Mouse (Mus musculus) spleen, adult 2 months (tissue): ENCODE measurements around the gene Pbld1. TPM values are rescaled to one million over a fixed set of nuclear protein-coding genes. Genes with fewer than 3 reads are reported as not detected.
"Not testable (repeated sequence)": the region's sequence is repeated elsewhere in the genome, so short reads cannot be mapped to it uniquely, and the experiment has no call there.

Experiments
- DNase-seq, 2 experiments: peaks; one replicate each; pipeline versions ENCODE4 v3.0.0 to v3.0.0-alpha.2; 2012 to 2021; ENCODE audit warnings: low spot score in 2 of 2, low read depth in 1 of 2
- H3K27ac ChIP-seq: fragments of 200-500 bp; 2 replicates; pipeline ENCODE4 v1.5.1; 2012; ENCODE audit warnings: low read length, inconsistent platforms; ENCODE audit not compliant: insufficient read depth
- H3K27me3 ChIP-seq: fragments of 200-500 bp; 2 replicates; pipeline ENCODE4 v1.6.1; 2012; ENCODE audit warnings: mild to moderate bottlenecking, moderate library complexity, low read length, inconsistent platforms; ENCODE audit not compliant: control insufficient read depth, insufficient read depth
- H3K36me3 ChIP-seq: fragments of 200-500 bp; 2 replicates; pipeline ENCODE4 v1.6.1; 2012; ENCODE audit warnings: mild to moderate bottlenecking, low read length, inconsistent platforms; ENCODE audit not compliant: control insufficient read depth, insufficient read depth
- H3K4me1 ChIP-seq: fragments of 200-500 bp; 2 replicates; pipeline ENCODE4 v1.6.1; 2011; ENCODE audit warnings: inconsistent platforms; ENCODE audit not compliant: control insufficient read depth, insufficient read depth, insufficient read length
- H3K4me3 ChIP-seq: fragments of 200-500 bp; 2 replicates; pipeline ENCODE4 v1.5.1; 2011; ENCODE audit warnings: mild to moderate bottlenecking, inconsistent platforms; ENCODE audit not compliant: insufficient read depth, insufficient read length; ENCODE audit errors: extremely low read depth
- CTCF ChIP-seq: fragments of 200-500 bp; IDR thresholded peaks from 2 replicates; pipeline ENCODE4 v1.5.1; 2011; ENCODE audit warnings: mild to moderate bottlenecking, inconsistent platforms; ENCODE audit not compliant: insufficient read depth, insufficient read length, insufficient replicate concordance; ENCODE audit errors: extremely low read depth
- POLR2A ChIP-seq: fragments of 200-500 bp; IDR thresholded peaks from 2 replicates; pipeline ENCODE4 v1.6.1; 2011; ENCODE audit warnings: low read depth, low read length, inconsistent platforms
- WGBS: fragments of 180-500 bp; shearing (Covaris S2); methylation state at CpG from one replicate; pipeline ENCODE4 v1.1.7; 2018; 5-methylcytosine and 5-hydroxymethylcytosine counted together
- polyA plus RNA-seq: library from polyadenylated mRNA; depleted of rRNA; stranded (reverse); fragments of >200 nt; gene quantifications from 2 replicates; pipeline ENCODE4 v1.2.3, GENCODE M21; 2012

Pbld1 gene
- polyA plus RNA-seq, 1 experiment = 1.3 TPM

DNA sequence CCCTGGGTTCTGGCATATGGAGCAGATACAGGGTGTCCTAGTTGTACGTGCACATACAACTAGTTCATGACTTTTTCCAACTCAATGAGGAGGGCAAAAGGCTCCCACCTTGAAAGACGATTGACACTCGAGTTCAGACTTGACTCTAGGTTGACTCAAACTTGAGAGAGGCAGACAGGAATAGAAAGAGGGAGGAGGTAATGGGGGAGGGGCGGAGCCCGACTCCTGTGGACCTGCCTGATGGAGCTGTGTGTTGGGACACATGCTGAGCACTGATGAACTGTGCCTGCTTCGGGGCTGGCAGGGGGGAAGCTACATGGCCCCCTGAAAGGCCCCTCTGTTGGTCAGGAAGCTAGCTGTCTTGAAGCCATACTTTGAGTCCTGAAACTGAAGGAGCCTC, 7.0 kb upstream of the Pbld1 start:
- DNase-seq = no peak
- no peak for TF ChIP-seq POLR2A
- Histone ChIP-seq H3K27ac (no peak overlapping the region), H3K36me3 (no peaks in the 10 kb centered on the region), H3K27me3 (no peaks in the 10 kb centered on the region), H3K4me1 (no peaks in the 10 kb centered on the region), H3K4me3 (no peak overlapping the region)
- 61% methylated on average over 6 of the region's 6 CpGs for WGBS

DNA sequence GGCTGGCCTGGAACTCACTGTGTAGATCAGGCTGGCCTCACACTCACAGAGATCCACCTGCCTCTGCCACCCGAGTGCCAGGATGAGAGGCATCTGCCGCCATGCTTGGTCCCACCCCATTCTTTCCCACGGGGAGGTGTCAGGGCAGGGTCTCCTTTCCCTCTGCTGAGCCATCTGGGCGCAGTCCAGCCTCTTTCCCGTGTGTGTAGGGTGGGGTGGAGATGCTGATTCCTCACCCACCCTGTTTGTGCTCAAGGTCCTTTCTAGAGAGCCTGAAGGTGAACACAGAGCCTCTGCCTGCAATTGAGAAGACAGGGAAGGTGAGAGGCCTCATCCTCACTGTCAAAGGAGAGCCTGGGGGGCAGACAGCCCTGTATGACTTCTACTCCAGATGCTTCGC, 5.9 kb upstream of the Pbld1 start:
- H3K4me1 ChIP-seq, H3K27ac ChIP-seq, H3K27me3 ChIP-seq, H3K4me3 ChIP-seq, H3K36me3 ChIP-seq, DNase-seq: not testable (repeated sequence)
- WGBS = 81% methylated on average over 6 of the region's 6 CpGs

DNA sequence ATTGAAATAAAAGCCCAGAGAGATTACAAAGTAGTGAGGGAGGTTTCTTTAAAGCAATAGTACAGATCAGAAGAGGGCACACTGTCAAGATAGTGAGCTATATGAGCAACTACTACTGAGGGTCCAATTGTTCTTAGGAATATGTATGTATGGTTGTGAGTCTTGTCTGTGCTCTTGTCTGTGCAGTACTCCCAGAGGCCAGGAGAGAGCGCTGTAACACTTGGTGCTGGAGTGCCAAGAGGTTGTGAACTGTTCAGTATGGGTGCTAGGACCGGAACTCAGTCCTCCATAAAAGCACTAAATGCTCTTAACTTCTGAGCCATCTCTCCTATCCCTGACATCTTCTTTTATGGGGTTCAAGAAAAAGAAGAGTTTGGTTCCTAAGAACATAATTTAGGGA, 5.4 kb upstream of the Pbld1 start:
- 84% methylated on average over 2 of the region's 2 CpGs for WGBS
- H3K36me3 ChIP-seq = no peaks in the 10 kb centered on the region
- TF ChIP-seq POLR2A (no peak), CTCF (no peak)

DNA sequence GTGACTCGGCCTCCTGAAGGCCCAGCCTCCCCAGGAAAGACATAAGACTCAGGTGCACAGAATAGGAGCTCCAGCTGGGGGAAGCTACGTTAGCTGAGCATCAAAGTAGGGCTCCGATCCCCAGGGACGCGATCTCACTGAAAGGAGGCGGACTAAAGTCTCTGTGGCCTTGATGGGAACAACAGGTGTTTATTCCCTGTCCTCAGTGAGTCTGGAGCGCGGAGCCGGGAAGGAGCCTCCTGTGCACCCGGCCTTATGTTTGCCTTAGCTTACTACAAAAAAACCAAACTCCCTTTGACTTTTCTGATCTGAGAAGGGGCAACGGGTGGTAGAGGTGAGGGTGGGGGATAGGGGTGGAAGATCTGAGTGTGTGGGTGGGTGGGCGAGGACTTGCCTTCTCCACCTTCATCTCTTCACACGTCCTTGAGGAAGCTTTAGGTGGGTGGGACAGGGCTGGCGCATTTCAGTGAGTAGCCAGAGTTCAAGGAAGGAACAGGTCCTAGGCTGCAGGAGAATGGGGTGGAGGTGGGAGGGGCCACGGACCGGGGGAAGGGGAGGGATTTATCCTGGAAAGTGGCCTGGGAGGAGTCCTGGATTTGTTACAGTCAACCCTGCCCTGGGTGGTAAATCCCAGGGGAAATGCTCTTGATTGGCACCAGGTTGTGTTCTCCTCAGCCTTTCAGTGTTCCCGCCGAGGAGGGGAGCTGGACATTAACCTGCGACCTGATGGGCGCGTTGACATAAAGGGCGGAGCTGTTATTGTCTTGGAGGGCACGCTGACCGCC, 2.8 kb upstream of the Pbld1 start:
- no peak for DNase-seq

More for the DNA sequence above, 5.4 kb upstream of the Pbld1 start:
- Histone ChIP-seq H3K4me3 (no peak overlapping the region), H3K27ac (no peak overlapping the region), H3K4me1 (no peaks in the 10 kb centered on the region), H3K27me3 (no peaks in the 10 kb centered on the region)
- no peak for DNase-seq

DNA sequence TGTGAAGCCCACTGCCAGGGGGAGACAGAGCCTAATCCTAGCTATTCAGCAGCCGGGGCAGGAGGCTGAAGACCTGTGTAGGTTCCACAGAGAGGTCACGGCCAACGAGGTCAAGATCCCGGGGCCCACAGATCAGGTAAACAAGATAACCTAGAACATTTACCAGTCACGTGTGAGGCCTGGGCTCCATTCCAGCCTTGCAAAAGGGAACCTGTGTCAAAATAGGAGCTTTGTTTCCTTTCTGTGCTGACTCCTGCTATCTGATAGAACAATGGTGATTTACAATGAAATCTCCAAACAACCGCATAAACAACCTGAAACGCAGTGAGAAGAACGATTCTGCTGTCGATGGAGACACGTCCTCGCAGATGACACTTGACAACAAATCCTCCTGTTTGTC, 444 bp downstream of the Pbld1 start:
- no peak overlapping the region for H3K27ac ChIP-seq
- no peak for DNase-seq
- 56% methylated on average over 11 of the region's 11 CpGs for WGBS
- H3K36me3 ChIP-seq = no peaks in the 10 kb centered on the region
- no peak for TF ChIP-seq POLR2A
- TF ChIP-seq CTCF = no peak
- no peak overlapping the region for H3K4me3 ChIP-seq
- no peaks in the 10 kb centered on the region for H3K27me3 ChIP-seq
- no peaks in the 10 kb centered on the region for H3K4me1 ChIP-seq

More for the DNA sequence above, 2.8 kb upstream of the Pbld1 start:
- Histone ChIP-seq H3K36me3 (no peaks in the 10 kb centered on the region), H3K27me3 (no peaks in the 10 kb centered on the region), H3K4me1 (no peaks in the 10 kb centered on the region), H3K27ac (no peak overlapping the region), H3K4me3 (no peak overlapping the region)
- TF ChIP-seq POLR2A (no peak), CTCF (no peak)
- WGBS = 76% methylated on average over 24 of the region's 24 CpGs

DNA sequence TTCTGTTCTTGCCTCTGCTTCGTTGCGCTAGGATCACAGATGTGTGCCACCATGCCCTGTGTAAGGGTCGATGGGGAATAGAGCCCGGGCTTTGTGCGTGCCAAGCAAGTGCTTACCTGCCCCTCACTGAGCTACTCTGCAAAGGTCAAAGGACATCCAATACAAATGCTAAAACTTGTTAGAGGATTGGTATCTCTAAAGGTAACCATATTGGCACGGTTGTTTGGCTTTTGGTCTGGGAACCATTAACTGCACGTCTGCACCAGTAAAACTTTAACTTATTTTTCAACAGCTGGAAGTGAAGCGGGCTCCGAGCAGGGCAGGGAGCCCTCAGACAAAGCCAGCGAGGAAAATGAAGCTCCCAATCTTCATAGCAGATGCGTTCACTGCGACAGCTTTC, 1.3 kb downstream of the Pbld1 start:
- Histone ChIP-seq H3K27me3 (no peaks in the 10 kb centered on the region), H3K27ac (no peak overlapping the region), H3K36me3 (no peaks in the 10 kb centered on the region), H3K4me3 (no peak overlapping the region), H3K4me1 (no peaks in the 10 kb centered on the region)
- no peak for DNase-seq
- 94% methylated on average over 12 of the region's 12 CpGs for WGBS
- no peak for TF ChIP-seq POLR2A
- TF ChIP-seq CTCF = no peak

DNA sequence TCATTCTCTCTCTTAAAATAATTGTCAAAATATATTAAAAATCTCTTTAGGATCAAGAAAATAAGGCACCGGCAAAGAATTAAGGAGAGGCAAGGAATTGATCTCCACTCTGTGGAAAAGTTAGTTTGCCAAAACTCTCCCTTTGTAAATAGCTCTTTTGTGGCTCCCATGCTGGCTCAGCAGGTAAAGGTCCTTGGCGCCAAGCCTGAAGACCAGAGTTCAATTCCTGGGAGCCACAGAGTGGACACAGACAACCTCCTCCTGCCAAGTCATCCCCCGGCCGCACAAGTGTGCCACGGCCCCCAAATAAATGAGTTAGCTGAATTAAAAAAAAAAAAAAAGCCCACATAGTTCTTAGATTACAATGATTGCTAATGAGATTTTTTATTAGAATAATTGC, 2.7 kb downstream of the Pbld1 start:
- Histone ChIP-seq H3K27ac (no peak overlapping the region), H3K27me3 (no peaks in the 10 kb centered on the region), H3K4me1 (no peaks in the 10 kb centered on the region), H3K4me3 (no peak overlapping the region), H3K36me3 (no peaks in the 10 kb centered on the region)
- no peak for DNase-seq
- no peak for TF ChIP-seq CTCF
- 90% methylated on average over 5 of the region's 5 CpGs for WGBS

DNA sequence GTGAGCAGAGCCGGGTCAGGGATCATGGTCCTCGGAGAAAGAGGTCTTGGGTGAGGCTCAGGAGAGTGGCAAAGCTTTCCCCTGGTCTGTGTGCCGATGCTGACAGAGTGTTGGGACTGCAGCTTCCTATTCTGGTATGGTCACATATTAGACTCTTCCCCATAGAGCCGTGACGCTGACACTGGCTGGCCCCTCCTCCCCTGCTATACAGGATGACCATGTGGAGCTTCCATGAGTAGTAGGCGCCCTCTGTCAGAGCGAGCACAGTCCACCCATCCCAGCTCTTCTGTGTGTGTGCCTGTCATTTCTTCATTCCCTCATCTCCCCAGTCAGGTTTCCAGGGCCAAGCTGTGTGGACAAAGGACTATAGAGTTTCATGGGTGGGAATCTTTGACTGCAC, 3.4 kb downstream of the Pbld1 start:
- H3K4me3 ChIP-seq = no peak overlapping the region
- no peak overlapping the region for H3K27ac ChIP-seq
- DNase-seq = no peak

More for the DNA sequence above, 3.4 kb downstream of the Pbld1 start:
- Histone ChIP-seq H3K27me3 (no peaks in the 10 kb centered on the region), H3K36me3 (no peaks in the 10 kb centered on the region), H3K4me1 (no peaks in the 10 kb centered on the region)
- WGBS = 86% methylated on average over 7 of the region's 7 CpGs
- TF ChIP-seq POLR2A (no peak), CTCF (no peak)
